Comparison of ENCODE assay signal across 9 mouse cellular contexts in the genomic region with DNA sequence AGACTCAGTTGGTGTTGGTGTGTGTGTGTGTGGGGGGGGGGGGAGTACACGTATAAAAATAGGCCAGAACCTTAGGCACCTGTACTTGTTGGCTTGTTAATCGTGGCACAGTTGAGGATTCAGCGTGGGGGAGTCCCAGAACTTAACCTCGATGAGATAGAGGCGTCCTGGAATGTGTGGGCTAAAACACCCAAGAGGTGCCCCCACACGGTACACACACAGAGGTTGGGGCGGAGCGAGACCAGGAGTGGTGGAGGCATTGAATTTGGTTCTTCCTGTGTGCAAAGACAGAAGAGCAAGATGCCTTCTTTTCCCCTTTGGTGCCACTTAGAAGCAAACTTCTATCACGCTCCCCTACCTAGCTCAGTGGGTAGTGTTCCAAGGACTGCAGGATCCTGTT. TPM values are rescaled to one million over a fixed set of nuclear protein-coding genes. Genes with fewer than 3 reads are reported as not detected.
DNase-seq lines count a peak whose midpoint lies in the region; ATAC-seq and TF ChIP-seq lines count a peak whose summit lies in the region.
"Had no signal": no experiment of that assay in that cellular context is flagged by ENCODE, and none has a peak within 500 bp of the region (broad histone marks: within the 10 kb centered on the region; RNA-seq: fewer than 3 reads in every experiment).

No protein-coding gene starts in this region.

- no peak overlapping the region for H3K27ac ChIP-seq in heart, embryonic 13.5 days (replicated peaks)
- no peak overlapping the region for H3K27ac ChIP-seq in ES-Bruce4 (ENCODE audit: insufficient read depth, low read length)
- no peak overlapping the region for H3K27ac ChIP-seq in hindbrain, embryonic 13.5 days
- H3K27ac ChIP-seq in midbrain, embryonic 15.5 days, result no peak overlapping the region

- TF ChIP-seq EP300 in ES-Bruce4 (IDR thresholded peaks at IDR 0.05; ENCODE audit: insufficient read depth, low read depth, low read length), result no peak

- H3K4me3 ChIP-seq in heart, embryonic 13.5 days, result peak overlapping the region; percentile 62
- peak overlapping the region; percentile 80 for H3K4me3 ChIP-seq in ES-Bruce4 (ENCODE audit: low read depth, low read length)
- peak overlapping the region; percentile 45 for H3K4me3 ChIP-seq in hindbrain, embryonic 13.5 days
- H3K4me3 ChIP-seq in midbrain, embryonic 15.5 days, result peak overlapping the region; percentile 46

- H3K36me3 ChIP-seq in heart, embryonic 13.5 days, result no peaks in the 10 kb centered on the region
- H3K36me3 ChIP-seq in ES-Bruce4 (ENCODE audit: control insufficient read depth, insufficient read depth, low read length, poor library complexity, severe bottlenecking), result no peaks in the 10 kb centered on the region
- no peaks in the 10 kb centered on the region for H3K36me3 ChIP-seq in hindbrain, embryonic 13.5 days
- no peaks in the 10 kb centered on the region for H3K36me3 ChIP-seq in midbrain, embryonic 15.5 days (replicated peaks)
- H3K36me3 ChIP-seq: G1E had no signal

- no peaks in the 10 kb centered on the region for H3K9me3 ChIP-seq in heart, embryonic 13.5 days
- no peaks in the 10 kb centered on the region for H3K9me3 ChIP-seq in ES-Bruce4 (replicated peaks; ENCODE audit: control insufficient read depth, insufficient read depth, low read length, poor library complexity, severe bottlenecking)
- H3K9me3 ChIP-seq in hindbrain, embryonic 13.5 days, result no peaks in the 10 kb centered on the region
- H3K9me3 ChIP-seq in midbrain, embryonic 15.5 days, result no peaks in the 10 kb centered on the region
- H3K9me3 ChIP-seq: G1E had no signal

- no peak for TF ChIP-seq CTCF in ES-Bruce4 (IDR thresholded peaks at IDR 0.05; ENCODE audit: low read depth, low read length)

- H3K27me3 ChIP-seq in heart, embryonic 13.5 days (replicated peaks), result 0 out of 2 replicates have a peak, but pooled peaks cover 9% of the 10 kb centered on the region
- no peaks in the 10 kb centered on the region; the same call in 1 of the 2 replicates for H3K27me3 ChIP-seq in ES-Bruce4 (ENCODE audit: control insufficient read depth, insufficient read depth, low read length, poor library complexity, severe bottlenecking)
- peaks cover 20% of the 10 kb centered on the region for H3K27me3 ChIP-seq in hindbrain, embryonic 13.5 days
- H3K27me3 ChIP-seq in midbrain, embryonic 15.5 days (replicated peaks), result peaks cover 8% of the 10 kb centered on the region; the same call in 1 of the 2 replicates

- WGBS in heart, embryonic 13.5 days, result 36% methylated on average over 8 of the region's 9 CpGs
- 53% methylated on average over 9 of the region's 9 CpGs for WGBS in hindbrain, embryonic 13.5 days
- 48% methylated on average over 9 of the region's 9 CpGs for WGBS in midbrain, embryonic 15.5 days

- DNase-seq in heart, adult 9 months (ENCODE audit: low spot score in 2 of 2), result no peak
- no peak for DNase-seq in left cerebral cortex, adult 9 months (ENCODE audit: low spot score in 2 of 2)
- no peak for DNase-seq in c-Kit-positive CD71-positive TER-119-positive erythroid progenitor cells, embryonic 14.5 days (ENCODE audit: low spot score)
- no peak for DNase-seq in layer of hippocampus, postnatal 14 days (ENCODE audit: low spot score in 2 of 2)

- no peak for TF ChIP-seq POLR2A in ES-Bruce4 (IDR thresholded peaks at IDR 0.05; ENCODE audit: insufficient read depth, low read length)

- H3K4me1 ChIP-seq in heart, embryonic 13.5 days, result no peaks in the 10 kb centered on the region
- no peaks in the 10 kb centered on the region for H3K4me1 ChIP-seq in ES-Bruce4 (ENCODE audit: control insufficient read depth, insufficient read depth, low read length)
- H3K4me1 ChIP-seq in hindbrain, embryonic 13.5 days (replicated peaks), result no peaks in the 10 kb centered on the region
- 0 out of 2 replicates have a peak, but pooled peaks cover 3% of the 10 kb centered on the region for H3K4me1 ChIP-seq in midbrain, embryonic 15.5 days

- peak overlapping the region; percentile 77 for H3K9ac ChIP-seq in heart, embryonic 13.5 days
- peak overlapping the region; percentile 64 for H3K9ac ChIP-seq in ES-Bruce4 (ENCODE audit: low read depth, poor library complexity, severe bottlenecking)
- no peak overlapping the region for H3K9ac ChIP-seq in hindbrain, embryonic 13.5 days
- H3K9ac ChIP-seq in midbrain, embryonic 15.5 days, result no peak overlapping the region

- ATAC-seq in heart, embryonic 13.5 days (ENCODE audit: extremely low read depth, insufficient number of reproducible peaks, low FRiP score, low TSS enrichment), result no peak
- ATAC-seq in hindbrain, embryonic 13.5 days (ENCODE audit: low FRiP score), result no peak; the same call in 1 of the 2 replicates
- no peak for ATAC-seq in midbrain, embryonic 15.5 days (replicated peaks)

- peak overlapping the region; percentile 75 for H3K4me2 ChIP-seq in heart, embryonic 13.5 days
- H3K4me2 ChIP-seq in hindbrain, embryonic 13.5 days, result peak overlapping the region; percentile 74
- H3K4me2 ChIP-seq in midbrain, embryonic 15.5 days, result peak overlapping the region; percentile 91

RNA-seq across cellular contexts. Expression of a gene that starts 1.2 kb away (rescaled TPM):
- 6.5 and 6.9 TPM in 2 replicates for polyA plus RNA-seq in heart, embryonic 13.5 days (2015; fragmentation: Nextera tagmentation; extraction: Ambion mirVana)
- polyA plus RNA-seq in ES-Bruce4 (2011; ENCODE audit: insufficient read depth, insufficient read length, low read depth, missing spikeins), result 21.2 and 21.7 TPM in 2 replicates
- 0.70 and 0.96 TPM in 2 replicates for polyA plus RNA-seq in hindbrain, embryonic 13.5 days (2015; fragmentation: Nextera tagmentation; extraction: Ambion mirVana)
- 0.46 and 0.50 TPM in 2 replicates for polyA plus RNA-seq in midbrain, embryonic 15.5 days (2015; fragmentation: Nextera tagmentation; extraction: Ambion mirVana)
- 1 to 10 TPM; 3.6 to 4.2 TPM for total RNA-seq in layer of hippocampus, postnatal 14 days (2021)

Comparison
In these comparisons a context has a peak if more than half of its experiments do, and no peak if none do; other contexts are left out.
1. H3K9ac ChIP-seq: peak in heart, embryonic 13.5 days (single experiment) and ES-Bruce4 (single experiment); none in hindbrain, embryonic 13.5 days (single experiment) and midbrain, embryonic 15.5 days (single experiment).
2. Peak in every context shown above with its lines, with median percentiles within 50 percentile points of each other: H3K4me2 ChIP-seq and H3K4me3 ChIP-seq.